Mouse (Mus musculus) thymus, adult 18-20 months (tissue): ENCODE data around the gene Pick1.
A peak's percentile ranks its signal among the peaks of the same experiment; 100 is the strongest.

ENCODE experiments used
- DNase-seq, 2 experiments: peaks; one replicate each; pipeline ENCODE4 v3.0.0; 2022; ENCODE audit warnings: mixed read lengths in 2 of 2

Gene Pick1

DNA sequence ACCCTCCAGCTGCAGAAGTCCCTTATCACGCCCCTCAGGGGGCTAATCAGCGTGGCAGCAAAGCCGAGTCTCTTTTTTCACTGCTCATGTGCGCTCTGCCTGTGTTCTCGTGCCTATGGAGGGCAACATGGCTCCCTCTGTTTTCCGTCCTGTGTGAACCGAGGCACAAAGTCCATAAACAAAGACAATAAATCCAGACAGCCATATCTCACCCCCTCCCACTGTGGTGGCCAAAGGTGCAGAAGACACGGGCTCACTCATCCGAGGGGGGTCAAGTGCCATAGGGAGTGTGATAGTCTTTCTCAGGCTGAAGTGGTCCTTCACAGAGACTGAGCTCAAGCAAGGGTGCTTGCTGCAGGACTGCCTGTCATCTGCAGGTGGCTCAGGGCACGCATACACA is 44.0 kb downstream of the Pick1 start:
- no peak for DNase-seq

DNA sequence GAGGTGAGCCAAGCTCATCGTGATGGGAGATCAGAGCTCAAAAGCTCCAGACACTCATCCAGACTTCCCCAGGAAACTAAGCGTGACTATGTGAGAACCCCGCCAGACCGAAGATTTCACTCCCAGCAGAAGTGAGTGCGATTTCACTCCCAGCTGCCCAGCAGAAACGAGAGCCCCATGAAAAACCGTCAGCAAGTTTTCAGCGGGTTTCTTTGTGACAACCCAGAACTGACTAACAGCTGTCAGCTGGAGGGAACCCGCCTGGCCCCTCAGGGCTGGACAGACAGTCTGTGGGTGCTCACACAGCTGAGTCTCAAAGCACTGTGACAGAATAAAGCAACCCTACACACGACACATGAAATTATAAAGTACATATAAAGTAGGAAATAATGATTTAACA is 48.8 kb downstream of the Pick1 start:
- DNase-seq = no peak

- DNase-seq = peak; percentile 34 to 45
Observed at GRCm38 (mm10) chr15:79280209-79280608, 51.2 kb downstream of the Pick1 start.

GRCm38 (mm10) chr15:79280850-79281249 is 51.9 kb downstream of the Pick1 start:
- DNase-seq = no peak

- peak; percentile 28 to 66 for DNase-seq
Observed at GRCm38 (mm10) chr15:79281389-79281788, 52.4 kb downstream of the Pick1 start.

DNA sequence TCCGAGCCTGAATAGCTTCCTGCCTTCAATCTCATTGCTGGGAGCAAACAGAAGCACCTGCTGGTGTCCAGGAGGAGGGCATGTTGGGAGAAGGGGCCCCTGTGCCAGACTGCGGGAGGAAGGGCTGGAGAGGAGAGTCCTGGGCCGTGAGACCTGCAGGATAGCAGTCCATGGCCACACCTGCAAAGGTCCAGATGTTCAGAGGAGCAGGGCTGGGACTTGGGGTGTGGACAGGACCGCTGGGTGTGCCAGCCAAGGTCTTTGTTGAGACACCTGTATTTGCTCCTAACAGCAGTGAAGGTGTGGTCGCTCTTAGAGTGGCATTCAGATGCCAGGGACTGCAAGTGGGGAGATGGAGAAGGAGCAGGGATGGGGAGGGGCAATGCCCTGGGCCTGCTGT is 53.5 kb downstream of the Pick1 start:
- DNase-seq = no peak

DNA sequence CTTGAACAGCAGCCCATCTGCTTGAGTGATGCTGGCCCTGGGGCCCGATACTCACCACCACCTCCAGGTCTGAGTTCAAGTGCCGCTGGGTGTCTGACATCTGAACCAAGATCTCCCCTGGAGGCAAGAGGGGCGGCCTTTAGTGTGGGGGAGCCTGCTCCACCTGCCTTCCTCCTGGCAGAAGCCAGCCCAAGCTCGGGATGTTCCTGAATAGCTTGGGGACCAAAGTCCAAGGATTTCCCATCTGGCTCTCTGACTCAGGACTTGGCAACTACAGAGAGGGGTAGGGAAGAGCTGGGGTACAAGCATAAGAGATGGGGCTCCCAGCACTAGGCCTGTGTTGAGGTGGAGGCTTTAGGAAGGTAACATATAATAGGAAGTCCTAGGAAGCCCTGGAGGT is 54.4 kb downstream of the Pick1 start:
- no peak for DNase-seq

GRCm38 (mm10) chr15:79285399-79285798 is 56.4 kb downstream of the Pick1 start, which contains the start of gene Baiap2l2:
TSS of gene Baiap2l2 (minus strand) at chr15:79285537.
- DNase-seq = no peak

- no peak for DNase-seq
Observed at GRCm38 (mm10) chr15:79286141-79286540, 57.2 kb downstream of the Pick1 start.

DNA sequence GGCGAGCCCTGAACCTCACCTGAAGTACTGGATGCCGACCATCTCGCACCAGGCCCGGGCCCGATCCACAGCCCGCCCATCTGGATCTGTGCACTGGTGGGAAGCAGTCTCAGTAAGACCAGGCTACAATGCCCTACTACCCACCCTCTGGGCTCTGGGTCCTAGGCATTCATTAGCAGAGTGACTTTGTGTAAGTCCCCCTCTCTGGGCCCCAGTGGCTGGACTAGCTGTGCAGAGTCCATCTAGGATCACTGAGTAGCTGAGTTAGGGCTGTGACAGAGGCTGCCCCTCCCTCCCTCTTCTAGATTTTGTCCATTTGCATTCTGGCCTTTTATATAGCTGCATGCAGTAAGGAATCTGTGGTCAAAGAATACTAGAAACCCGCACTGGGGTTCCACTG is 58.1 kb downstream of the Pick1 start:
- no peak for DNase-seq

DNA sequence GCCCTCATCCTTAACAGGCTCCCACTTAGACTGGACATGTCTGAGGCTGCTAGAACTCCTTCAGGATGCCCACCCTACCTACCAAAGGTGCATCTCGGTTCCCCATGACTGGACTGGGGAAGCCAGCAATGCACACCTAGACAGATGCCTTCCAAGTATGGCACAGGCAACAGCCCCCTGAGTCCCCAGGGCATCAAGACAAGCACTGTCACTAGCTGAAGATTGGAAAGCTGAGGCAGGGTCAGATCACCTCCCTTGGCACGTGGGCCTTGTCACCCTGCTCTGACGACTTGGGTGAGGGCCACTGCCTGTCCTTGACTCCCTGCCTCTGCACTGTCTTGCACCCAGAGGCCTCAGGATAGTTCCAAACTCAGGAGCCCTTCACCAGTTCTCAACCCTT is 59.4 kb downstream of the Pick1 start:
- DNase-seq = no peak

GRCm38 (mm10) chr15:79289441-79289840 is 60.5 kb downstream of the Pick1 start:
- no peak for DNase-seq

- no peak for DNase-seq
Observed at GRCm38 (mm10) chr15:79290340-79290739, 61.4 kb downstream of the Pick1 start.

- DNase-seq = no peak
Observed at GRCm38 (mm10) chr15:79292779-79293178, 63.8 kb downstream of the Pick1 start.

DNA sequence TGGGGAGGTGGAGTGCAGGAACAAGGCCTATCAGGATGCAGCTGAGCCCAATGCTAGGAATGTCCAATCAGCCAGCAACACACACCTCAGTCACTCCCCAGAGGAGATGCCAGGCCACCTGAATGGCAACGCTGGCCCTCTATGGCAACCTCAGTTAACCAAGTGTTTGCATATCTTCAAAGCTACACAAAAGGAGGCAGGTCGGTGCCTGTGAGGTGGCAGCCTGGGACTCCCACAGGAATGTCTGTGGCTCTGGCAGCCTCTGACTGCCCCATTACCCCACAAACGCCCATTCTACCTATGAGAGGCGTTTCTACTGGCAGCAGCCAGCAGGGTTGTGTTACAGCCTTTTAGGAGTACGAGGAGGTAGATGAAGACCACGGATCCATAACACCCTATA is 69.6 kb downstream of the Pick1 start:
- no peak for DNase-seq
